Mouse (Mus musculus) mouse trophoblast stem cell (cell line): ENCODE measurements around the gene Setd7.
"Not testable (repeated sequence)": the region's sequence is repeated elsewhere in the genome, so short reads cannot be mapped to it uniquely, and the experiment has no call there.

Experiments used
- in situ Hi-C, 2 experiments: fragments of 300-500 bp; cut with MseI, MboI; formaldehyde crosslinking; loops; 2 replicates in 1 of 2; 3 replicates in 1 of 2; pipeline ENCODE4 v1.15.1; 2025

Gene Setd7

GRCm38 (mm10) chr3:51560511-51561108 is at the start of gene Setd7:
Setd7 (minus strand) TSS chr3:51560879.
- in situ Hi-C loops: no loop called here

GRCm38 (mm10) chr3:51604489-51604888 is 43.8 kb upstream of the Setd7 start:
- in situ Hi-C loops: no loop called here

GRCm38 (mm10) chr3:51603705-51604291 is 43.1 kb upstream of the Setd7 start:
- in situ Hi-C loops: no loop called here

GRCm38 (mm10) chr3:51601461-51601860 is 40.8 kb upstream of the Setd7 start:
- in situ Hi-C loops: no loop called here

GRCm38 (mm10) chr3:51600728-51601127 is 40.0 kb upstream of the Setd7 start:
- in situ Hi-C loops: no loop called here

GRCm38 (mm10) chr3:51599057-51599630 is 38.5 kb upstream of the Setd7 start:
- in situ Hi-C loops: no loop called here

- in situ Hi-C loops: no loop called here
Measured at GRCm38 (mm10) chr3:51596538-51596937, 35.9 kb upstream of the Setd7 start.

GRCm38 (mm10) chr3:51593506-51593905 is 32.8 kb upstream of the Setd7 start:
- in situ Hi-C loops: no loop called here

GRCm38 (mm10) chr3:51591591-51591990 is 30.9 kb upstream of the Setd7 start:
- in situ Hi-C loops: no loop called here

GRCm38 (mm10) chr3:51590207-51590892 is 29.7 kb upstream of the Setd7 start:
- in situ Hi-C loops: no loop called here

- in situ Hi-C loops: loop anchor here in 1 of 2 experiments (5.0 kb wide), 1 partner anchor 60 kb away; no protein-coding TSS in a partner anchor
Measured at GRCm38 (mm10) chr3:51587697-51588262, 27.1 kb upstream of the Setd7 start.

GRCm38 (mm10) chr3:51583574-51584391 is 23.1 kb upstream of the Setd7 start:
- in situ Hi-C loops: loop anchor here in 1 of 2 experiments (5.0 kb wide), 1 partner anchor 64 kb away; no protein-coding TSS in a partner anchor

- in situ Hi-C loops: not testable (repeated sequence)
Measured at GRCm38 (mm10) chr3:51579243-51579642, 18.6 kb upstream of the Setd7 start.

- in situ Hi-C loops: no loop called here
Measured at GRCm38 (mm10) chr3:51577816-51578749, 17.4 kb upstream of the Setd7 start.

GRCm38 (mm10) chr3:51577359-51577758 is 16.7 kb upstream of the Setd7 start:
- in situ Hi-C loops: no loop called here

- in situ Hi-C loops: no loop called here
Measured at GRCm38 (mm10) chr3:51573915-51574314, 13.2 kb upstream of the Setd7 start.

GRCm38 (mm10) chr3:51570200-51570599 is 9.5 kb upstream of the Setd7 start:
- in situ Hi-C loops: no loop called here

- in situ Hi-C loops: no loop called here
Measured at GRCm38 (mm10) chr3:51561993-51562385, 1.3 kb upstream of the Setd7 start.

- in situ Hi-C loops: no loop called here
Measured at GRCm38 (mm10) chr3:51561109-51561992, 672 bp upstream of the Setd7 start.
